Mouse (Mus musculus) stomach, embryonic 14.5 days (tissue): Measurements from ENCODE around the gene Rfc5. TPM values are rescaled to one million over a fixed set of nuclear protein-coding genes. Genes with fewer than 3 reads are reported as not detected.
"Not testable (repeated sequence)": the region's sequence is repeated elsewhere in the genome, so short reads cannot be mapped to it uniquely, and the experiment has no call there.

ENCODE experiments used
- ATAC-seq: fragments of 200-750 bp; cut with Nextera tagmentation; 2 replicates; pipeline ENCODE4 v1.8.0; 2017; ENCODE audit warnings: low read depth, moderate TSS enrichment; ENCODE audit not compliant: insufficient number of reproducible peaks, insufficient read depth, low FRiP score
- H3K27ac ChIP-seq: fragments of 300-500 bp; sonication (generic); 2 replicates; pipeline ENCODE4 v1.5.1; 2014; ENCODE audit warnings: mild to moderate bottlenecking, low read length, moderate library complexity, mixed read lengths
- H3K27me3 ChIP-seq: fragments of 300-500 bp; sonication (generic); 2 replicates; pipeline ENCODE4 v1.6.1; 2014; ENCODE audit warnings: low read length, control low read depth, mixed read lengths; ENCODE audit not compliant: control insufficient read depth, insufficient read depth
- H3K36me3 ChIP-seq: fragments of 300-500 bp; sonication (generic); 2 replicates; pipeline ENCODE4 v1.6.1; 2014; ENCODE audit warnings: mild to moderate bottlenecking, control low read depth, low read length, moderate library complexity, mixed read lengths; ENCODE audit not compliant: control insufficient read depth, insufficient read depth
- H3K4me1 ChIP-seq: fragments of 300-500 bp; sonication (generic); 2 replicates; pipeline ENCODE4 v1.6.1; 2014; ENCODE audit warnings: low read length, control low read depth, mixed read lengths; ENCODE audit not compliant: control insufficient read depth, insufficient read depth
- H3K4me2 ChIP-seq: fragments of 300-500 bp; sonication (generic); replicated peaks from 2 replicates; pipeline ENCODE4 v1.6.1; 2014; ENCODE audit warnings: low read depth, low read length, control low read depth
- H3K4me3 ChIP-seq: fragments of 300-500 bp; sonication (generic); 2 replicates; pipeline ENCODE4 v1.5.1; 2014; ENCODE audit warnings: low read depth, low read length, control low read depth
- H3K9ac ChIP-seq: fragments of 300-500 bp; sonication (generic); replicated peaks from 2 replicates; pipeline ENCODE4 v1.6.1; 2014; ENCODE audit warnings: low read depth, mild to moderate bottlenecking, control low read depth, low read length, moderate library complexity, mixed read lengths
- H3K9me3 ChIP-seq: fragments of 300-500 bp; sonication (generic); 2 replicates; pipeline ENCODE4 v1.6.1; 2016; ENCODE audit warnings: low read depth, low read length, control low read depth; ENCODE audit not compliant: control insufficient read depth
- WGBS: fragments of 180-500 bp; shearing (Covaris S2); extraction: QIAGEN DNeasy Blood & Tissue Kit; methylation state at CpG from one replicate; pipeline ENCODE4 v1.1.7; 2014; 5-methylcytosine and 5-hydroxymethylcytosine counted together
- polyA plus RNA-seq: library from polyadenylated mRNA; unstranded; fragments of >200 nt; fragmentation: Nextera tagmentation; extraction: Ambion mirVana; gene quantifications from 2 replicates; pipeline ENCODE4 v1.2.1, GENCODE M21; 2014

The Rfc5 gene
- polyA plus RNA-seq, 1 experiment from 2014 or later = 102 TPM

GRCm38 (mm10) chr5:117347838-117348237 lies 41.0 kb downstream of the Rfc5 start:
- H3K9me3 ChIP-seq = no peaks in the 10 kb centered on the region
- no peak for ATAC-seq
- no peaks in the 10 kb centered on the region for H3K27me3 ChIP-seq
- H3K36me3 ChIP-seq = peaks cover 4% of the 10 kb centered on the region; the same call in 1 of the 2 replicates
- no peak overlapping the region for H3K4me3 ChIP-seq
- no peaks in the 10 kb centered on the region for H3K4me1 ChIP-seq
- WGBS = 98% methylated on average over 2 of the region's 2 CpGs
- H3K27ac ChIP-seq = no peak overlapping the region
- H3K4me2 ChIP-seq = no peak overlapping the region
- no peak overlapping the region for H3K9ac ChIP-seq

- H3K4me3 ChIP-seq = no peak overlapping the region
- H3K27ac ChIP-seq = no peak overlapping the region
- H3K36me3 ChIP-seq = no peaks in the 10 kb centered on the region
- no peak overlapping the region for H3K9ac ChIP-seq
- no peaks in the 10 kb centered on the region for H3K9me3 ChIP-seq
- no peak for ATAC-seq
- WGBS = 73% methylated on average over 5 of the region's 5 CpGs
- no peak overlapping the region for H3K4me2 ChIP-seq
- H3K27me3 ChIP-seq = no peaks in the 10 kb centered on the region
- no peaks in the 10 kb centered on the region for H3K4me1 ChIP-seq
These were observed 41.8 kb downstream of the Rfc5 start for GRCm38 (mm10) chr5:117347011-117347410.

- Histone ChIP-seq H3K4me2 (no peak overlapping the region), H3K4me3 (no peak overlapping the region), H3K9ac (no peak overlapping the region), H3K36me3 (peaks cover under 1% of the 10 kb centered on the region; the same call in 1 of the 2 replicates), H3K4me1 (no peaks in the 10 kb centered on the region), H3K27ac (no peak overlapping the region), H3K27me3 (no peaks in the 10 kb centered on the region), H3K9me3 (no peaks in the 10 kb centered on the region)
- WGBS = 65% methylated on average over 3 of the region's 3 CpGs
- ATAC-seq = no peak
These were observed 42.6 kb downstream of the Rfc5 start for GRCm38 (mm10) chr5:117346281-117346680.

- Histone ChIP-seq H3K4me2 (no peak overlapping the region), H3K4me1 (no peaks in the 10 kb centered on the region), H3K27me3 (no peaks in the 10 kb centered on the region), H3K9ac (no peak overlapping the region), H3K4me3 (no peak overlapping the region), H3K27ac (no peak overlapping the region), H3K9me3 (no peaks in the 10 kb centered on the region), H3K36me3 (peaks cover 2% of the 10 kb centered on the region; the same call in 1 of the 2 replicates)
- WGBS = 76% methylated on average over 5 of the region's 5 CpGs
- no peak for ATAC-seq
These were observed 43.3 kb downstream of the Rfc5 start for GRCm38 (mm10) chr5:117345432-117345976.

GRCm38 (mm10) chr5:117344496-117344895 lies 44.4 kb downstream of the Rfc5 start:
- not testable (repeated sequence) for H3K36me3 ChIP-seq, H3K27ac ChIP-seq, H3K27me3 ChIP-seq, H3K4me2 ChIP-seq, H3K4me3 ChIP-seq, H3K9me3 ChIP-seq, H3K9ac ChIP-seq, H3K4me1 ChIP-seq, ATAC-seq
- WGBS = 84% methylated on average over 5 of the region's 5 CpGs

- peaks cover 4% of the 10 kb centered on the region for H3K36me3 ChIP-seq
These were observed 47.0 kb downstream of the Rfc5 start for GRCm38 (mm10) chr5:117341896-117342295.

GRCm38 (mm10) chr5:117340081-117340480 lies 48.8 kb downstream of the Rfc5 start:
- Histone ChIP-seq H3K36me3 (peaks cover 10% of the 10 kb centered on the region), H3K4me3 (no peak overlapping the region), H3K4me2 (no peak overlapping the region), H3K27me3 (no peaks in the 10 kb centered on the region), H3K4me1 (no peaks in the 10 kb centered on the region), H3K9me3 (no peaks in the 10 kb centered on the region), H3K27ac (no peak overlapping the region), H3K9ac (no peak overlapping the region)
- whole genome bisulfite sequencing = 78% methylated on average over 6 of the region's 6 CpGs
- ATAC-seq = no peak

More at GRCm38 (mm10) chr5:117341896-117342295, 47.0 kb downstream of the Rfc5 start:
- no peak overlapping the region for H3K4me2 ChIP-seq
- H3K9me3 ChIP-seq = no peaks in the 10 kb centered on the region
- ATAC-seq = no peak
- no peak overlapping the region for H3K4me3 ChIP-seq
- H3K27ac ChIP-seq = no peak overlapping the region
- no peaks in the 10 kb centered on the region for H3K27me3 ChIP-seq
- H3K4me1 ChIP-seq = no peaks in the 10 kb centered on the region
- H3K9ac ChIP-seq = no peak overlapping the region
- 74% methylated on average over 6 of the region's 6 CpGs for WGBS

- no peak overlapping the region for H3K27ac ChIP-seq
- peaks cover 10% of the 10 kb centered on the region for H3K36me3 ChIP-seq
- no peak overlapping the region for H3K4me2 ChIP-seq
- ATAC-seq = no peak
- no peaks in the 10 kb centered on the region for H3K27me3 ChIP-seq
- H3K9me3 ChIP-seq = no peaks in the 10 kb centered on the region
- H3K9ac ChIP-seq = no peak overlapping the region
- 82% methylated on average over 8 of the region's 8 CpGs for WGBS
- H3K4me3 ChIP-seq = no peak overlapping the region
- H3K4me1 ChIP-seq = no peaks in the 10 kb centered on the region
These were observed 50.3 kb downstream of the Rfc5 start for GRCm38 (mm10) chr5:117338503-117338902.

GRCm38 (mm10) chr5:117337999-117338398 lies 50.8 kb downstream of the Rfc5 start:
- no peak for ATAC-seq
- Histone ChIP-seq H3K27me3 (no peaks in the 10 kb centered on the region), H3K9me3 (no peaks in the 10 kb centered on the region), H3K4me3 (no peak overlapping the region), H3K4me1 (no peaks in the 10 kb centered on the region), H3K27ac (no peak overlapping the region), H3K4me2 (no peak overlapping the region), H3K36me3 (peaks cover 10% of the 10 kb centered on the region), H3K9ac (no peak overlapping the region)
- WGBS = 87% methylated on average over 10 of the region's 10 CpGs
